Mouse (Mus musculus) hindbrain, embryonic 11.5 days (tissue): ENCODE data around the gene Dnase1l3. TPM values are rescaled to one million over a fixed set of nuclear protein-coding genes. Genes with fewer than 3 reads are reported as not detected.

Source experiments
- ATAC-seq: fragments of 200-750 bp; cut with Nextera tagmentation; 2 replicates; pipeline ENCODE4 v1.8.0; 2017; ENCODE audit warnings: mild to moderate bottlenecking, moderate TSS enrichment, moderate library complexity; ENCODE audit not compliant: low FRiP score
- DNase-seq: peaks from one replicate; pipeline ENCODE4 v3.0.0-alpha.2; 2015; ENCODE audit warnings: low spot score
- H3K27ac ChIP-seq: fragments of 300-500 bp; sonication (generic); 2 replicates; pipeline ENCODE4 v1.5.1; 2014; ENCODE audit warnings: mild to moderate bottlenecking, low read depth, low read length
- H3K27me3 ChIP-seq: fragments of 300-500 bp; sonication (generic); 2 replicates; pipeline ENCODE4 v1.6.1; 2014; ENCODE audit warnings: mild to moderate bottlenecking, low read length, moderate library complexity, mixed read lengths; ENCODE audit not compliant: control insufficient read depth, insufficient read depth
- H3K36me3 ChIP-seq: fragments of 300-500 bp; sonication (generic); 2 replicates; pipeline ENCODE4 v1.6.1; 2014; ENCODE audit warnings: mild to moderate bottlenecking, low read length, moderate library complexity, mixed read lengths; ENCODE audit not compliant: control insufficient read depth, insufficient read depth
- H3K4me1 ChIP-seq: fragments of 300-500 bp; sonication (generic); replicated peaks from 2 replicates; pipeline ENCODE4 v1.6.1; 2014; ENCODE audit warnings: low read length, mixed read lengths; ENCODE audit not compliant: control insufficient read depth, insufficient read depth
- H3K4me2 ChIP-seq: fragments of 300-500 bp; sonication (generic); replicated peaks from 2 replicates; pipeline ENCODE4 v1.6.1; 2014; ENCODE audit warnings: mild to moderate bottlenecking, low read depth, low read length
- H3K4me3 ChIP-seq: fragments of 300-500 bp; sonication (generic); 2 replicates; pipeline ENCODE4 v1.5.1; 2014; ENCODE audit warnings: low read depth, low read length
- H3K9ac ChIP-seq: fragments of 300-500 bp; sonication (generic); 2 replicates; pipeline ENCODE4 v1.6.1; 2014; ENCODE audit warnings: low read depth, low read length
- H3K9me3 ChIP-seq: fragments of 300-500 bp; sonication (generic); 2 replicates; pipeline ENCODE4 v1.6.1; 2016; ENCODE audit warnings: low read length; ENCODE audit not compliant: control insufficient read depth
- WGBS: fragments of 180-500 bp; shearing (Covaris S2); extraction: QIAGEN DNeasy Blood & Tissue Kit; methylation state at CpG from one replicate; pipeline ENCODE4 v1.1.7; 2014; 5-methylcytosine and 5-hydroxymethylcytosine counted together
- polyA plus RNA-seq: library from polyadenylated mRNA; unstranded; fragments of >200 nt; fragmentation: Nextera tagmentation; extraction: Ambion mirVana; gene quantifications from 2 replicates; pipeline ENCODE4 v1.2.1, GENCODE M21; 2014

The Dnase1l3 gene
- polyA plus RNA-seq, 1 experiment from 2014 or later = 0.03 TPM

DNA sequence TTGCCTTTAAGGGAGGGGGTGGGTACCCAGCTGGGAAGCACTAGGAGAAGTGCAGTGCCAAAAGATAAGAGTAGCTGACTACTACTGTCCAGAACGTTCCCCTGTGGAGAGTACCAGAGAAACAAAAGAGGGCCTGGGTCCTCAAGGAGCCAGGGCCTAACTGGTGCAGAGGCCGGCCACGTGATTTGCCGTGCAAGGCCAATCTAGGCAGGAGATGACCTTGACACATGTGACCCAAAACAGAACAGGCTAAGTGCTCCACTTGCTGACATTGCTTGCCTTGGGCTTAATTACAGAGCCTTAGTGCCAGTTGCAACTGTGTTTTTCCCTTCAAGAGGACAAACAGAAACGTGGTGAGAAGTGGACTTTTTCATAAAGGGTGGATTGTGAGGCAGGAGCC is 53.0 kb downstream of the Dnase1l3 start:
- WGBS = 84% methylated on average over 5 of the region's 5 CpGs
- H3K36me3 ChIP-seq = no peaks in the 10 kb centered on the region
- DNase-seq = no peak
- H3K4me3 ChIP-seq = no peak overlapping the region
- no peaks in the 10 kb centered on the region for H3K4me1 ChIP-seq
- H3K9me3 ChIP-seq = no peaks in the 10 kb centered on the region
- H3K9ac ChIP-seq = no peak overlapping the region
- no peaks in the 10 kb centered on the region for H3K27me3 ChIP-seq
- no peak for ATAC-seq
- H3K27ac ChIP-seq = no peak overlapping the region
- H3K4me2 ChIP-seq = no peak overlapping the region

GRCm38 (mm10) chr14:7938809-7939784 is 55.3 kb downstream of the Dnase1l3 start:
- H3K4me3 ChIP-seq = no peak overlapping the region
- H3K4me2 ChIP-seq = no peak overlapping the region
- WGBS = 95% methylated on average over 19 of the region's 19 CpGs
- no peaks in the 10 kb centered on the region for H3K36me3 ChIP-seq
- H3K4me1 ChIP-seq = no peaks in the 10 kb centered on the region
- no peak for ATAC-seq
- H3K9me3 ChIP-seq = no peaks in the 10 kb centered on the region
- no peak overlapping the region for H3K27ac ChIP-seq
- H3K9ac ChIP-seq = no peak overlapping the region
- DNase-seq = no peak
- H3K27me3 ChIP-seq = no peaks in the 10 kb centered on the region

- Histone ChIP-seq H3K36me3 (no peaks in the 10 kb centered on the region), H3K27ac (no peak overlapping the region), H3K4me2 (no peak overlapping the region), H3K4me3 (no peak overlapping the region), H3K27me3 (no peaks in the 10 kb centered on the region), H3K4me1 (no peaks in the 10 kb centered on the region), H3K9ac (no peak overlapping the region), H3K9me3 (no peaks in the 10 kb centered on the region)
- 0 out of 2 replicates have a peak, but pooled peaks have one; percentile 35 for ATAC-seq
- 23% methylated on average over 17 of the region's 17 CpGs for WGBS
- DNase-seq = peak; percentile 46
Observed at GRCm38 (mm10) chr14:7937052-7937630, 57.2 kb downstream of the Dnase1l3 start.

- ATAC-seq = no peak
- H3K9ac ChIP-seq = no peak overlapping the region
- no peak for DNase-seq
- no peak overlapping the region for H3K4me2 ChIP-seq
- no peak overlapping the region for H3K4me3 ChIP-seq
- H3K27ac ChIP-seq = no peak overlapping the region
- H3K9me3 ChIP-seq = no peaks in the 10 kb centered on the region
- 0 out of 2 replicates have a peak, but pooled peaks cover 4% of the 10 kb centered on the region for H3K36me3 ChIP-seq
- no peaks in the 10 kb centered on the region for H3K4me1 ChIP-seq
- WGBS = 93% methylated on average over 7 of the region's 7 CpGs
- H3K27me3 ChIP-seq = no peaks in the 10 kb centered on the region
Observed at GRCm38 (mm10) chr14:7934166-7934565, 60.2 kb downstream of the Dnase1l3 start.

- Histone ChIP-seq H3K4me2 (no peak overlapping the region), H3K9ac (no peak overlapping the region), H3K4me1 (no peaks in the 10 kb centered on the region), H3K9me3 (no peaks in the 10 kb centered on the region), H3K27ac (no peak overlapping the region), H3K36me3 (0 out of 2 replicates have a peak, but pooled peaks cover 4% of the 10 kb centered on the region), H3K27me3 (no peaks in the 10 kb centered on the region), H3K4me3 (no peak overlapping the region)
- ATAC-seq (no peak), DNase-seq (no peak)
- WGBS = 95% methylated on average over 4 of the region's 4 CpGs
Observed at GRCm38 (mm10) chr14:7932151-7932550, 62.2 kb downstream of the Dnase1l3 start.

- 87% methylated on average over 7 of the region's 7 CpGs for WGBS
Observed at GRCm38 (mm10) chr14:7929029-7929428, 65.3 kb downstream of the Dnase1l3 start.

GRCm38 (mm10) chr14:7928362-7928761 is 66.0 kb downstream of the Dnase1l3 start:
- Histone ChIP-seq H3K4me2 (no peak overlapping the region), H3K27ac (no peak overlapping the region), H3K36me3 (0 out of 2 replicates have a peak, but pooled peaks cover 4% of the 10 kb centered on the region), H3K27me3 (no peaks in the 10 kb centered on the region), H3K9ac (no peak overlapping the region), H3K4me3 (no peak overlapping the region), H3K9me3 (no peaks in the 10 kb centered on the region), H3K4me1 (no peaks in the 10 kb centered on the region)
- no peak for ATAC-seq
- 81% methylated on average over 1 of the region's 1 CpGs for WGBS
- DNase-seq = no peak

More at GRCm38 (mm10) chr14:7929029-7929428, 65.3 kb downstream of the Dnase1l3 start:
- Histone ChIP-seq H3K4me2 (no peak overlapping the region), H3K36me3 (0 out of 2 replicates have a peak, but pooled peaks cover 4% of the 10 kb centered on the region), H3K9me3 (no peaks in the 10 kb centered on the region), H3K9ac (no peak overlapping the region), H3K4me3 (no peak overlapping the region), H3K4me1 (no peaks in the 10 kb centered on the region), H3K27me3 (no peaks in the 10 kb centered on the region), H3K27ac (no peak overlapping the region)
- DNase-seq (no peak), ATAC-seq (no peak)

- no peak overlapping the region for H3K27ac ChIP-seq
- H3K4me2 ChIP-seq = no peak overlapping the region
- DNase-seq (no peak), ATAC-seq (no peak)
- H3K36me3 ChIP-seq = 0 out of 2 replicates have a peak, but pooled peaks cover 2% of the 10 kb centered on the region
- H3K4me3 ChIP-seq = no peak overlapping the region
- H3K9ac ChIP-seq = no peak overlapping the region
- no peaks in the 10 kb centered on the region for H3K9me3 ChIP-seq
- H3K27me3 ChIP-seq = no peaks in the 10 kb centered on the region
- no peaks in the 10 kb centered on the region for H3K4me1 ChIP-seq
Observed at GRCm38 (mm10) chr14:7923635-7924034, 70.7 kb downstream of the Dnase1l3 start.
